Mouse (Mus musculus) C2C12 (cell line): Measurements from ENCODE around the gene Mcu. TPM values are rescaled to one million over a fixed set of nuclear protein-coding genes. Genes with fewer than 3 reads are reported as not detected.

Source experiments
- H3K27me3 ChIP-seq: one replicate; pipeline ENCODE4 v1.6.1; 2011; ENCODE audit not compliant: control insufficient read depth, insufficient read depth, insufficient read length
- H3K36me3 ChIP-seq: one replicate; pipeline ENCODE4 v1.6.1; 2011; ENCODE audit not compliant: control insufficient read depth, insufficient read depth
- H3K4me3 ChIP-seq: one replicate; pipeline ENCODE4 v1.5.1; 2011; ENCODE audit warnings: mild to moderate bottlenecking, control low read depth; ENCODE audit not compliant: poor library complexity, insufficient read depth, severe bottlenecking
- H3K79me2 ChIP-seq: one replicate; pipeline ENCODE4 v1.6.1; 2011; ENCODE audit not compliant: control insufficient read depth, insufficient read depth
- H3K79me3 ChIP-seq: one replicate; pipeline ENCODE4 v1.6.1; 2011; ENCODE audit warnings: low read depth, control low read depth
- H3ac ChIP-seq: one replicate; pipeline ENCODE3; 2011; ENCODE audit warnings: low read depth; ENCODE audit not compliant: control insufficient read depth, insufficient read length
- CEBPB ChIP-seq: IDR thresholded peaks from one replicate; pipeline ENCODE4 v1.6.1; 2011; ENCODE audit warnings: low read depth, mild to moderate bottlenecking, control low read depth, moderate library complexity
- CTCF ChIP-seq: IDR thresholded peaks from one replicate; pipeline ENCODE4 v1.5.1; 2011; ENCODE audit not compliant: control insufficient read depth, insufficient read depth, insufficient read length
- FOSL1 ChIP-seq: IDR thresholded peaks from one replicate; pipeline ENCODE4 v1.8.0; 2011; ENCODE audit warnings: mild to moderate bottlenecking, low read length; ENCODE audit not compliant: poor library complexity, insufficient read depth, severe bottlenecking
- MAX ChIP-seq: IDR thresholded peaks from one replicate; pipeline ENCODE4 v1.6.1; 2011; ENCODE audit warnings: mild to moderate bottlenecking, control low read depth
- MYOD1 ChIP-seq: IDR thresholded peaks from one replicate; pipeline ENCODE4 v1.6.1; 2011; ENCODE audit warnings: low read depth; ENCODE audit not compliant: control insufficient read depth, insufficient read length
- MYOG ChIP-seq: IDR thresholded peaks from one replicate; pipeline ENCODE4 v1.6.1; 2011; ENCODE audit not compliant: control insufficient read depth, insufficient read length; ENCODE audit errors: extremely low read depth
- USF1 ChIP-seq: IDR thresholded peaks from one replicate; pipeline ENCODE4 v1.6.1; 2011; ENCODE audit warnings: low read depth, mild to moderate bottlenecking, control low read depth, moderate library complexity
- polyA plus RNA-seq: library from polyadenylated mRNA; unstranded; fragments of >200 nt; fragmentation: generic; extraction: Trizol; gene quantifications from one replicate; pipeline ENCODE4 v1.2.1, GENCODE M21; 2012; ENCODE audit warnings: missing spikeins

Mcu gene
- polyA plus RNA-seq, 1 experiment = 23.3 TPM

DNA sequence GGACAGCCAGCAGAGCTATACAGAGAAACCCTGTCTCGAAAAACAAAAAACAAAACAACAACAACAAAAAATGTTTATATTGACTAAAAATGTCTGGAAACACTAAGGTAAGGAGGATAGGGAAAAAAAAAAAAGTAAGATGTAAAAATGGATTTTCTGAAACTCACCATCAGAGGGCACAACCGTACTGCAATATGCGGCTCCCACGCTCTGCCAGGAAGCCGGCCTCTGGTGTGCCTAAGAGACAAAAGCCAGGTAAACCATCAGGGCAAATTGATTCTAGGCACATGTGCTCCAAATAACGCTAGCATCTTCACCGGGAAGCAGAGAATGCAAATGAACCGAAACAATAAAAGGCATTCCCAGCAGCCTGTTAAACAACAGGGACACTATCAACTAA is 125.6 kb downstream of the Mcu start:
- Histone ChIP-seq H3ac (no peak overlapping the region), H3K79me3 (peaks cover 2% of the 10 kb centered on the region), H3K79me2 (peaks cover 15% of the 10 kb centered on the region), H3K27me3 (no peaks in the 10 kb centered on the region), H3K36me3 (peaks cover 14% of the 10 kb centered on the region), H3K4me3 (no peak overlapping the region)
- TF ChIP-seq FOSL1 = no peak
- no peak for TF ChIP-seq CTCF
- TF ChIP-seq USF1 = no peak
- TF ChIP-seq CEBPB = no peak

DNA sequence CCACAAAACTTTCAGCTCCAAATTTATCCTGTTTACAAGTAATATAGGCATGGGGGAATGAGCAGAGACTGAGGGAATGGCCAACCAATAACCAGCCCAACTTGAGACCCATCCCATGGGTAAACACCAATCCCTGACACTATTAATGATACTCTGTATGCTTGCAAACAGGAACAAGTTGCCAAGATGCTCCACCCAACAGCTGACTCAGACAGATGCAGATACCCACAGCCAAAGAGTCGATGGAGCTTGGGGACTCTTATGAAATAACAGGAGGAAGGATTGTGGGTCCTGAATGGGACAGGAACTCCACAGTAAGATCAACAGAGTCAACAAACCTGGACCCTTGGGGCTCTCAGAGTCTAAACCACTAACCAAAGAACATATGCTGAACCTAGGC is 127.1 kb downstream of the Mcu start:
- Histone ChIP-seq H3K4me3 (no peak overlapping the region), H3K36me3 (peaks cover 14% of the 10 kb centered on the region), H3K79me2 (peaks cover 2% of the 10 kb centered on the region), H3K27me3 (no peaks in the 10 kb centered on the region), H3K79me3 (no peaks in the 10 kb centered on the region), H3ac (no peak overlapping the region)
- TF ChIP-seq MAX (no peak), MYOG (no peak), MYOD1 (no peak), USF1 (no peak), CTCF (no peak), CEBPB (no peak), FOSL1 (no peak)

DNA sequence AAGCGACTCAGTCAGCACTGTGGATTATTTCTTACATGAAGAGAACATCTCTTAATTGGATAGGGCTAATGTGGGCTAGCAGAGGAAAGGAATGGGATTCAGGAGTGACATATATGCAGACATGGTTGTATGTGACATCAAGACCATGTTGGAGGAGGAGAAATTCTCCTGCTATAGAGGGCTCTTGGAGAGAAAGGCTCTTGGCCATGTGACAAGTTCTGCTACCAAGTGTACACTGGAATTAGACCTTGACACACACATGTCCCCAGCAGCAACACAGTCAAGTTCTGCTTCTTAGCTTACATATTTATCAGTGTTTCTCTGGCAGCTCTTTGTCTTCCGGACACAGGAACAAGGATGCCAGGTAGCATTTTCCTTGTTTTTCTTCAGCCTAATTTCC is 129.1 kb downstream of the Mcu start:
- H3K27me3 ChIP-seq = no peaks in the 10 kb centered on the region
- no peak overlapping the region for H3K4me3 ChIP-seq
- no peaks in the 10 kb centered on the region for H3K79me2 ChIP-seq
- no peaks in the 10 kb centered on the region for H3K79me3 ChIP-seq
- no peak overlapping the region for H3ac ChIP-seq
- peaks cover 14% of the 10 kb centered on the region for H3K36me3 ChIP-seq
- TF ChIP-seq MAX (no peak), MYOG (no peak), USF1 (no peak), CTCF (no peak), CEBPB (no peak), FOSL1 (no peak), MYOD1 (no peak)

DNA sequence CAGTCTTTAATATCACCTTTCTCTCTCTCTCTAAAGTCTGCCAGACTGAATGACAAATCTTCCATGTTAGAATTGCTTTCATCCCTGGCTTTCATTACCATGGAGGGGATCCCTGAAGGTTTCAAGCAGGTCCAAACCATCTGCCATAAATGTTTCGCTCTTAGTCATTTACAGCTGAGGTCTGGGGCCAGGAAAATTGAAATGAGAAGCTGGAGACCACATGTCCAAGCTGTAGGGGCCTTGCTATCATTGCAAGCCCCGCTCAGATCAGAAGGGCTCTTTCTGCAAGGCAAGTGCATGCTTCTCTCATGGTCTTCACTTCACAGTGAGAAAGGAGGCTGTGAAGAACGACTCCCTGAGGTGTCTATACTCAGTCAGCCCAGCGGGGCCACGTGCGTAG is 132.2 kb downstream of the Mcu start:
- H3K27me3 ChIP-seq = no peaks in the 10 kb centered on the region
- no peak overlapping the region for H3K4me3 ChIP-seq
- TF ChIP-seq MYOD1 = no peak
- TF ChIP-seq MAX = no peak
- TF ChIP-seq CTCF = no peak
- TF ChIP-seq FOSL1 = no peak
- TF ChIP-seq CEBPB = no peak
- no peak for TF ChIP-seq USF1
- no peak for TF ChIP-seq MYOG

DNA sequence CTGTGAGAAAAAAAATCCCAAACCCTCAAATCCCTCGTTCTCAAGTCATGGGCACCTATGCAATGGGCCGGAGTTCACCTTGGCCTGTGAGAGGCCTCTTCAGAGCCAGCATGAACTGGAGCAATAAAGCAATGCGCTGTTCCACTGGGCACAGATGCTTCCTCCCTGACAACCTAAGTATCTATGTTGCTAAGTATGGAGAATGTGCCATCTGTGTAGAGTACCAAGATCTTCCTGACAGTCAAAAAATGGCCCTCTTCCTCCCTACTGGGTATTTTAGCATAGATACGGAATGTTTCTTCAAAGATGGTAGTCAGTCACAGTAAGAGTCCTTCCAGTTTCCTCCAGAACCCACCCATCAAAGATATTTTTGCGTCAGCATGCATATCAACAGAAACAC is 135.1 kb downstream of the Mcu start:
- no peaks in the 10 kb centered on the region for H3K36me3 ChIP-seq
- no peak for TF ChIP-seq MYOG
- TF ChIP-seq MAX = no peak
- no peak for TF ChIP-seq FOSL1
- TF ChIP-seq CTCF = no peak
- TF ChIP-seq CEBPB = no peak
- TF ChIP-seq MYOD1 = no peak
- no peak for TF ChIP-seq USF1
- H3K4me3 ChIP-seq = no peak overlapping the region
- no peaks in the 10 kb centered on the region for H3K79me2 ChIP-seq
- no peaks in the 10 kb centered on the region for H3K79me3 ChIP-seq
- no peaks in the 10 kb centered on the region for H3K27me3 ChIP-seq
- H3ac ChIP-seq = no peak overlapping the region

More for the DNA sequence above, 132.2 kb downstream of the Mcu start:
- Histone ChIP-seq H3K79me3 (no peaks in the 10 kb centered on the region), H3K36me3 (peaks cover 14% of the 10 kb centered on the region), H3K79me2 (no peaks in the 10 kb centered on the region), H3ac (no peak overlapping the region)

DNA sequence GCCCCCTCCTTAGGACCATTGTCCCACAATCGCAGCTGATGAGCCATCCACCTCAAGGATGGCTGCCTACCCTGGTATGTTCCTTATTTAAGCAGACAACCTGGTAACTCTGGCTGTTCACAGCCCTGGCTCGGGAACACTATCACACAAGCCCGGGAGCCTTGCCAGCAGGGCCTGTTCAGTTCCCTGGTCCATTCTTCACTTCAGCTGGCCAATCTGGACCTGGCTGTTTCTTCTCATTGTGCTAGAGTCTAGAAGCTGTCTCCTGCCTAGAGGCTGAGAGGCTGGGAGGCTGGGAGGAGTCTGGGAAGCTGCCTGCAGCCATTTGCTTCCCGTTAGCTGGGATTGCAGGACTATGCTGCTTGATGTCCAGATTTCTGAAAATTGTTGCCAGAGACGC is 146.0 kb downstream of the Mcu start:
- Histone ChIP-seq H3K27me3 (no peaks in the 10 kb centered on the region), H3K4me3 (no peak overlapping the region), H3K36me3 (peaks cover 22% of the 10 kb centered on the region), H3K79me3 (no peaks in the 10 kb centered on the region), H3ac (no peak overlapping the region), H3K79me2 (no peaks in the 10 kb centered on the region)
- TF ChIP-seq MAX = no peak
- no peak for TF ChIP-seq USF1

DNA sequence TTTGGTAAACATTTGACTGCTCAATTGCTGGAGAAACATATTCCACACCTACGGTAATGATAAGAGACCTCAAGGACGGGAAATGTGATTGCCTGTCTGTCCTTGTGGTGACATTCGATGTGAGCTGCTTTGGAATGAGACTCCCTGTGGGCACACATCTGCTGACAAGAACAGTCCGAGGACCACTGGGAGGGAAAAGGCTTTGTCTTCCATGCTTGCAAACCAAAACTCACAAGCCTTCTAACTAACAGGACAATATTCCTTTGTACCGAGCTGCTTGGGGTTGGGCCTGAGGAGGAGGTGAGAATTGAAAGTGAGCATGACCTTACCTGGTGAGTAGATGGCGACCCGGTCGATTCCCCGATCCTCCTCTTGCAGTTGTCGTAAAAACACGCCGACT is 149.2 kb downstream of the Mcu start:
- no peaks in the 10 kb centered on the region for H3K79me2 ChIP-seq
- H3K4me3 ChIP-seq = no peak overlapping the region
- no peaks in the 10 kb centered on the region for H3K27me3 ChIP-seq
- H3K79me3 ChIP-seq = no peaks in the 10 kb centered on the region
- no peak for TF ChIP-seq MYOD1
- no peak for TF ChIP-seq CEBPB
- H3ac ChIP-seq = no peak overlapping the region
- H3K36me3 ChIP-seq = peaks cover 34% of the 10 kb centered on the region
